Mouse (Mus musculus): ENCODE results near the gene Olfr99.
"Not testable (repeated sequence)": the region's sequence is repeated elsewhere in the genome, so short reads cannot be mapped to it uniquely, and the experiment has no call there.

Olfr99 gene

GRCm38 (mm10) chr17:37283360-37283759 lies at the start of gene Olfr99:
TSS of gene Olfr99 (minus strand) at chr17:37283460.
- DNase-seq (ENCODE audit: low spot score in 2 of 2): no peak

DNA sequence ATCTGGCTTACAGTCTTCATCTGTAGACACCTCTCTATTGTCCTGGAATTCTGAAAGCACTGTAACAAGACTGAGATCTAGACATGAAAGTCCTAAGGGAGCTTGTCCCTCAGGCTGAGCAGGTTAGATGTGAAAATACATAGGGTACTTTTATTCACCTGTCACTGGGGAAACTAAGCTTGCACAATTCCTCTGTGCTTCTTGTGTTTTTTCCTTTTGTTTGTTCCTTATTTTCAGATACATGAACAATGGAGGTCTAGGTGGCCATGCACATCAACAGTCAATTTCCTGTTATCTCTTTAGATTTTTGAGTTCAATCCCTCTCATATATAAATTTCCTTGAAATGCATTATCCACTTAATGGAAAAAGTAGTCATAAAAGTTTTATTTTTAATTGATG lies 33.7 kb upstream of the Olfr99 start, which contains the start of gene Olfr102:
Olfr102 (minus strand) TSS at position 101 of the 400 bp plus-strand sequence.
- no peak for DNase-seq (ENCODE audit: low spot score in 2 of 2)

GRCm38 (mm10) chr17:37310146-37310699 lies 27.0 kb upstream of the Olfr99 start:
- no peak for DNase-seq (ENCODE audit: low spot score in 2 of 2)

DNA sequence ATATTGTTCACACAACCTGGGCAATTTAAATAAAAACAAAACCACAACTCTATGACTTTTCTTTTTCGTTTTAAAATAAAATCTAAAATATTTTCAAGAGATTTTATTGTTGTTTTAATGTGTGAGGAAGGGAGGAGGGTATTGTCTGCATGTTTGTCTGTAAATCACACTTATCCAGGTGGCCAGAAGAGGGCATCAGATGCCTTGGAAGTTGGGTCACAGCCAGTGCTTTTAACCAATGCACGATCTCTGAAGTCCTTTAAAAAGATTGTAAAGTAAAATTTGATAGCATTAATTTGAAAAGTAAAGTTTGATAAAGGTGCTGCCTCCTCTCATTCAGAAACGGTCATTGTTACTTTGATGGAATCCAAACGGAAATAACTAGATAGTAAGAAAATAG lies 25.2 kb upstream of the Olfr99 start:
- no peak for DNase-seq (ENCODE audit: low spot score in 2 of 2)

- no peak for DNase-seq (ENCODE audit: low spot score in 2 of 2)
Measured at GRCm38 (mm10) chr17:37304213-37304612, 21.0 kb upstream of the Olfr99 start, which contains the start of gene Olfr101. TSS of gene Olfr101 (minus strand) at chr17:37304313.

DNA sequence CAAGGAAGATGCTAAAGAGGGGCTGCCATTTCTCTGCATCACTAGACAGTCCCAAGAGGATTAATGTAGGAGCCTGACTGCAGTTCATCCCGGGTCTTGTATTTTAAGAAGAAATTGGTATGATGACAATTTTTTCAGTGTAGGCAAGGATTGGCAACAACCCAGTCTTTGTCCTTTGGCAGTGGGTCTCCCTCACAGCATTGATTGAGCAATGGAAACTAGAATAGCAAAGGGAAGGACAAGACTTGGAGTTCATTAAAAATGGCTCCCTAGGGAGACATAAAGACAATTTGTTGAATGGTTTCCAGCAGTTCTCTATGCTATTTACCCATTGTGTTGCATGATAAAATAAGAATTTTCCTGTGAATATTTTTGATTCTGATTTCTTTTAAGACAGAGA lies 2.9 kb downstream of the Olfr99 start:
- no peak for DNase-seq (ENCODE audit: low spot score in 2 of 2)

DNA sequence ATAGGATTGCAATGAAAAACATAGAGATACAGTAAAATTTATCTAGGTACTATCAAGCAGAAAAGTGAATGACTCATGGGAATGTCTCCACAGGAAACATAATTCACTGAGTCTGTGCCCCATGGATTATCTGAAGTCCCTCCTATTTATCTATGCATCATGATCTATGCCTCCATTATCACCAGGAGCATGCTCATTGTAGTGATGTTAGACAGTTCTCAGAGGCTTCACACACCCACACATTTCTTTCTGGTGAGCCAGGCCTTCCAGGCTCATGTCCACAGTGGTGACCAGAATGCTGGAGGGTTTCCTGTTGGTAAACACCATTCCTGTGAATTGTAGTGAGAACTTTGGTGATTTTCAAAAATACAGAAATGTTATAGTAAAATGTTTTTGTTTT lies 6.7 kb downstream of the Olfr99 start:
- DNase-seq (ENCODE audit: low spot score in 2 of 2): no peak

- no peak for DNase-seq (ENCODE audit: low spot score in 2 of 2)
Measured at GRCm38 (mm10) chr17:37275626-37276248, 7.5 kb downstream of the Olfr99 start.

GRCm38 (mm10) chr17:37270702-37271092 lies 12.6 kb downstream of the Olfr99 start:
- DNase-seq (ENCODE audit: low spot score in 2 of 2): peak; percentile 74 to 79

GRCm38 (mm10) chr17:37270058-37270701 lies 13.1 kb downstream of the Olfr99 start, which contains the start of gene H2-M3:
TSS of gene H2-M3 (plus strand) at chr17:37270220.
- DNase-seq (ENCODE audit: low spot score in 2 of 2): peak; percentile 87 to 93

GRCm38 (mm10) chr17:37263626-37264025 lies 19.6 kb downstream of the Olfr99 start, which contains the start of gene Olfr98:
TSS of gene Olfr98 (minus strand) at chr17:37263749.
- DNase-seq (ENCODE audit: low spot score in 2 of 2): no peak

- DNase-seq (ENCODE audit: low spot score in 2 of 2): peak; percentile 6 to 22
Measured at GRCm38 (mm10) chr17:37250544-37250943, 32.7 kb downstream of the Olfr99 start.

DNA sequence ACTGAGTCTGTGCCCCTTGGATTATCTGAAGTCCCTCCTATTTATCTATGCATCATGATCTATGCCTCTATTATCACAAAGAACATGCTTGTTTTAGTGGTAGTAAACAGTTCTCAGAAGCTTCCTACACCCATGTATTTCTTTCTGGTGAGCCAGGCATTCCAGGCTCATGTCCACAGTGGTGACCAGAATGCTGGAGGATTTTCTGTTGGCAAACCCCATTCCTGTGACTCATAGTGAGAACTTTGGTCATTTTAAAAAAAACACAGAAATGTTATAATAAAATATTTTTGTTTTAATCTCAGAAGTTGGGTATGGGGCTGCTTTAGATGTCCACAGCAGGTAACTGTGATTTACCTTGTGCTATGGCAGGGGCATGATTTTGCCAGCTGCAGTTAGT lies 33.8 kb downstream of the Olfr99 start:
- DNase-seq (ENCODE audit: low spot score in 2 of 2): no peak

GRCm38 (mm10) chr17:37246715-37247114 lies 36.5 kb downstream of the Olfr99 start:
- peak; percentile 73 to 81 for DNase-seq (ENCODE audit: low spot score in 2 of 2)

DNA sequence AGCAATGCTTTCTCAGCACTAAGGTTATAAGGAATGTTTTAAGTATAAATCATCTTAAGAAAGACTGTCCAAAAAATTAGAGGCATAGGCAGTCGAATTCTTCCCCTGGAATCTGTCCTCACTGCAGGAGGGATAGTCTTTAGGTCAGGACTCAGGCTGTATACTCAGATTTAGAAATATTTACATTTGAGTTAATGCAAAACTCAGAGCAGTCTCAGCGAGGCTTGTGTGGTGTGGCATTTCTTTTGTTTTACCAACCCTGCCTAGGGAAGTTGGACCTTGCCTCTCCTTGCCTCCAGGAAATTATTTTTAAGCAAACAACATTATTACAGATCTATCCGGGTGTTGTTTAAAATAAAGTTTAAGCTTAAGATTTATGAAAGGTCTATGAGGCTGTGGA lies 41.1 kb downstream of the Olfr99 start:
- no peak for DNase-seq (ENCODE audit: low spot score in 2 of 2)

DNA sequence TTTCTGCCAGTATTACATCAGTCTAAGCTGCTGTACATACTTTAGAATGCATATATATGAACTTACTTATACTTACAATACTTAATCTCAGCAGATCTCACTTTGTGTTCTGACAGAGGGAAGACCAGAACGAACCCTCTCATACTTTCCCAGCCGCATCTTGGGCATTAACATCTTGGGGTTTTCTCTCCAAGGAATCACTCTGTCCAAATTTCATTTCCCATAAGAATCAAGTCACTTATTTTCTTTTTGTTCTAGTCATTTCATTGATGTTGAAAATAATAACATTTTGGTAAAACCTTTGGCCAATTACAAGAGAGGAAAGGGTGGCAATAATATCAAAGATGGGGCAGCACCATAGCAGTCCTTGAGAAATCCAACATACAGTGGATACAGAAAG lies 46.0 kb downstream of the Olfr99 start, which contains the start of gene Olfr97:
Olfr97 (minus strand) TSS at position 101 of the 400 bp plus-strand sequence.
- DNase-seq (ENCODE audit: low spot score in 2 of 2): not testable (repeated sequence)
